Mouse (Mus musculus): Measurements from ENCODE around the gene Ndufs8. TPM values are rescaled to one million over a fixed set of nuclear protein-coding genes. Genes with fewer than 3 reads are reported as not detected.
A peak's percentile ranks its signal among the peaks of the same experiment; 100 is the strongest.
"Not testable (repeated sequence)": the region's sequence is repeated elsewhere in the genome, so short reads cannot be mapped to it uniquely, and the experiment has no call there.

Gene Ndufs8
- polyA plus RNA-seq (2012; rRNA removed) = 417 TPM in 2 replicates

- WGBS = under 1% methylated on average over 43 of the region's 43 CpGs
- DNase-seq (ENCODE audit: low read depth, low spot score) = peak; percentile 99
These were observed at the start of gene Ndufs8 for GRCm38 (mm10) chr19:3912337-3913204. Ndufs8 (minus strand) TSS chr19:3912774.

- 92% methylated on average over 6 of the region's 6 CpGs for WGBS
- not testable (repeated sequence) for DNase-seq (ENCODE audit: low read depth, low spot score)
These were observed 49.2 kb upstream of the Ndufs8 start for GRCm38 (mm10) chr19:3961805-3962204.

DNA sequence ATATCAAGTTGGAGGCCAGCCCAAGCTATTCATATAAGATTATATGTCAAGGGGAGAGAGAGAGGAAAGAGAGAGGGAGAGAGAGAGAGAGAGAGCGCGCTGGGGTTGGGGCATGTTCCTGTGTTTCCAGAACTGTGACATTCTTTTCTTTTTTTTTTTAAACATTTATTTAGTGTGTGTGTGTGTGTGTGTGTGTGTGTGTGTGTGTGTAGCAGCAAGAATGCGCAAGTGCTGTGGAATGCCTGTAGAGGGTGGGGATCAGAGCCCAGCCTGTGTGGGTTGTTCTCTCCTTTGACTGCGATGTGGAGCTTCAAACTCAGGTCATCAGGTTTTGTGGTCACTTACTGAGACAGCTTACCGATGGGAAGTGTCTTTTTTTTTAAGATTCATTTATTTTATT, 47.6 kb upstream of the Ndufs8 start:
- WGBS = 79% methylated on average over 5 of the region's 5 CpGs

DNA sequence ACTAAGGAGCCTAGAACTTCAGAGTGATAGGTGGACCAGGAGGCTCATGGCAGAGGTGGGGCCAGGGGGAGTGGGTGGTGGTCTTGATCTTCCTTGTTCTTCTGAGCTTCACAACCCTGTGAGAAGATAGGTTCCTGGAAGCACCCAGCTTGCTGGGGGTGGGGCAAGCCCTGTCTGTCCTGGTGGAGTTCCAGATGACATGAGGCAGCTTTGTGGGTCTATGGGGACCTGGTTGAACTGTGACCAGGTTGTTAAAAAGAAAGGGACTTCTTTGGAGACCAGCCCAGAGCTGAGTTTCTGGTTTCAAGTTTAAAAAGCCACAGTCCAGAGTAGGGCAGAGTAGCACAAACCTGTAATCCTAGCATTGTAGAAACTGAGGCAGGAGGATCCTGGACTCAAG, 46.5 kb upstream of the Ndufs8 start:
- no peak for DNase-seq (ENCODE audit: low read depth, low spot score)

More for the DNA sequence above, 47.6 kb upstream of the Ndufs8 start:
- DNase-seq (ENCODE audit: low read depth, low spot score) = no peak

DNA sequence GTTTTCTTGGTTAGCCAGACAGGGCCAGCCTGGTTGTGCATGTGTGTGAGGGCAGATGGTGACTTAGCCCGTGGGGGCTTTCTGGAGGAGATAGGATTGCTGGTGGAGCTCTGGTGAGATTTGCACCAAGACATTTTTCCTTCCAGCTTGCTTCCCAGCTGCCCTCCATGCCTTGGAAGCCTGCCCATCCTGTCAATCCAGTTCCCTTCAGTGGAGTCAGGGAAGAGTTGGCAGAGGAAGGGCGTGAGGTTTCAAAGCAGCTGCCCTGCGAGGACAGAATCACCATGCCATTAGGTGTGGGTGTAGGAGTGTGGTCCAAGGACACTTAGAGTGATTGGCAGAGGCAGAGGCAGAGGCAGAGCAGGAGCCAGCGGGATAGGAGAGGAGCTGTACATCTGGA, 45.9 kb upstream of the Ndufs8 start, which contains the start of gene Aldh3b3:
TSS of gene Aldh3b3 (plus strand) at position 176 of the 400 bp plus-strand sequence.
- no peak for DNase-seq (ENCODE audit: low read depth, low spot score)
- WGBS = 34% methylated on average over 4 of the region's 4 CpGs

- WGBS = 77% methylated on average over 5 of the region's 5 CpGs
- not testable (repeated sequence) for DNase-seq (ENCODE audit: low read depth, low spot score)
These were observed 44.9 kb upstream of the Ndufs8 start for GRCm38 (mm10) chr19:3957296-3958036.

GRCm38 (mm10) chr19:3955804-3956203, 43.2 kb upstream of the Ndufs8 start:
- WGBS = 54% methylated on average over 4 of the region's 4 CpGs
- no peak for DNase-seq (ENCODE audit: low read depth, low spot score)

- DNase-seq (ENCODE audit: low read depth, low spot score) = no peak
- 66% methylated on average over 3 of the region's 3 CpGs for WGBS
These were observed 42.5 kb upstream of the Ndufs8 start for GRCm38 (mm10) chr19:3955033-3955432.

- DNase-seq (ENCODE audit: low read depth, low spot score) = no peak
- 12% methylated on average over 1 of the region's 1 CpGs for WGBS
These were observed 39.5 kb upstream of the Ndufs8 start for GRCm38 (mm10) chr19:3952099-3952498.

DNA sequence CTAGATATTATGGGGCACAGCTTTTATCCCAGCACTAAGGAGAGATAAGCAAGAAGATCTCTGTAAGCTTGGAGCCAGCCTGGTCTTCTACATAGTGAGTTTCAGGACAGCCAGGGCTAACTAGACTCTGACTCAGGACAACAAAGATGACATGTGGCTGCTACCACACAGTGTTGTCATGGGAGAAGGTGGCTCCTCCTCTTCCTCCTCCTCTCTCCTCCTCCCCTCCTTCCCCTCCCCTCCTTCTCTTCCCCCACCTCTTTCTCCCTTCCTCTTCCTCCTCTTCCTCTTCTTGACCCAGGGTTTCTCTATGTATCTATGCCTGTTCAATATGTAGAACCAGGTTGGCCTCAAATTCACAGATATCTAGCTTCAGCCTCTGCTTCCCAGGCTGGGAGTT, 38.9 kb upstream of the Ndufs8 start:
- no peak for DNase-seq (ENCODE audit: low read depth, low spot score)

DNA sequence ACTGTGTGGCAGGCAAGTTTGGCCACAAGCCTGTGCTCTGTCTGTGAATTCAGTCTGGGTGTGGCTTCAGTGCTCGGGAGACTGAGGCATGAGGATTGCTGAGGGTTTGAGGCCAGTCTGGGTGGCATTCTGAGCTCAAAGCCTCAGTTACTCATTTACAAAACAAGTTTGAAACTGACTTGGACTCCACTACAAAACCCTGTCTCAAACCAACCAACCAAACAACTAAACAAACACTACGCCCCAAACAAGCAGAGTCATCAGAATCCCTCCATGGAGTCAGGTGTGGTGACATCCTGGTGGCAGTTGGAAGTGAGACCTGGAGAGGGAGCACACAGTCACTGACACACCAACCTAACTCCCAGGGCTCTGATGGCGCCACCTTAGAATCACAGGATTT, 37.8 kb upstream of the Ndufs8 start:
- no peak for DNase-seq (ENCODE audit: low read depth, low spot score)
- 80% methylated on average over 3 of the region's 3 CpGs for WGBS

DNA sequence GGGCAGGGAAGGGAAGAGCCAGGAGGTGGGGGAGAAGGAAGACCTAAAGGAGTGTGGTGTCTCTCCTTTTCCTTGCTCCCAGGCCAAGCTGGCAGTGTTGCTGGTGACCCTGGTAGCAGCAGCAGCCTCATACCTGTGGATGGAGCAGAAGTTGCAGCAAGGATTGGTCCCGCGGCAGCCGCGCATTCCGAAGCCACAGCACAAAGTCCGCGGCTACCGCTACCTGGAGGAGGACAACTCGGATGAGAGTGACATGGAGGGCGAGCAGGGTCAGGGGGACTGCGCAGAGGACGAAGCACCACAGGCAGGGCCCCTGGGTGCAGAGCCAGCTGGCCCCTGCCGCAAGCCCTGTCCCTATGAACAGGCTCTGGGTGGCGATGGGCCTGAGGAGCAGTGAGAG, 36.0 kb upstream of the Ndufs8 start:
- DNase-seq (ENCODE audit: low read depth, low spot score) = no peak
- 90% methylated on average over 14 of the region's 14 CpGs for WGBS

- WGBS = 77% methylated on average over 3 of the region's 3 CpGs
- no peak for DNase-seq (ENCODE audit: low read depth, low spot score)
These were observed 35.2 kb upstream of the Ndufs8 start for GRCm38 (mm10) chr19:3947813-3948212.

- DNase-seq (ENCODE audit: low read depth, low spot score) = no peak
- 24% methylated on average over 2 of the region's 2 CpGs for WGBS
These were observed 34.1 kb upstream of the Ndufs8 start for GRCm38 (mm10) chr19:3946715-3947114.

- DNase-seq (ENCODE audit: low read depth, low spot score) = no peak
- WGBS = 34% methylated on average over 10 of the region's 10 CpGs
These were observed 33.4 kb upstream of the Ndufs8 start for GRCm38 (mm10) chr19:3945872-3946564.

GRCm38 (mm10) chr19:3942986-3943735, 30.6 kb upstream of the Ndufs8 start:
- DNase-seq (ENCODE audit: low read depth, low spot score) = peak; percentile 78
- WGBS = 17% methylated on average over 27 of the region's 27 CpGs

DNA sequence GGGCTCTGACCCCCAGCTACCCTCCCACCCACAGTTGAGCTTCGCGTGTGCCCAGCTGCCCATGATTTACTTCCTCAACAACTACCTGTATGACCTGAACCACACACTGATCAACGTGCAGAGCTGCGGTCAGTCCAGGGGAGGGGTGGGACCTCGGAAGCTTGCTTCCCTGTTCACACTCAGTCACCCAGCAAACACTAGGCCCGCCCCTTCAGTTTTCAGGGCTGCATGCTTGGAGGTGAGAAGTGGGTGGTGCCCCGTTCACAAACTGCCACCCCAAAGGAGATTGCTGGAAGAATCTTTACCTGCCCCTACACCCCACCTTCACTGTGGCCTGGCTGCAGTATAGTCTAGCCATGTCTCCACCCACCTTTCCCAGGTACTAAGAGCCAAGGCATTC, 29.7 kb upstream of the Ndufs8 start:
- DNase-seq (ENCODE audit: low read depth, low spot score) = no peak
- WGBS = 75% methylated on average over 7 of the region's 7 CpGs

- WGBS = 10% methylated on average over 22 of the region's 22 CpGs
- no peak for DNase-seq (ENCODE audit: low read depth, low spot score)
These were observed 23.6 kb upstream of the Ndufs8 start for GRCm38 (mm10) chr19:3935896-3936850.

Measured in large intestine, adult 2 months (tissue).